Mouse (Mus musculus): ENCODE measurements around the gene Gm17482. TPM values are rescaled to one million over a fixed set of nuclear protein-coding genes. Genes with fewer than 3 reads are reported as not detected.

Gene Gm17482
- polyA plus RNA-seq (2021), result not detected

GRCm38 (mm10) chr6:115227043-115227442 lies at the start of gene Gm17482:
Gene Gm17482 (plus strand): TSS chr6:115227343.
- ATAC-seq, result no peak
- peaks cover 5% of the 10 kb centered on the region for H3K27me3 ChIP-seq
- DNase-seq (ENCODE audit: low read depth, low spot score), result no peak
- POLR2A ChIA-PET, result interaction anchor here (0.6 to 1.2 kb wide), 3 partner anchors 42 to 424 kb away, joined by 3 to 5 read pairs (median 4); no protein-coding TSS in a partner anchor
- in situ Hi-C loops (cut with MboI; ENCODE audit: low pct_unique_long_range_greater_than_20kb), result loop anchor here (5.0 kb wide), 1 partner anchor 310 kb away; no protein-coding TSS in a partner anchor
- CTCF ChIA-PET, result interaction anchor here (0.6 to 3.1 kb wide), 13 partner anchors 8 to 319 kb away, joined by 3 to 24 read pairs (median 5); no protein-coding TSS in a partner anchor
- no peak for TF ChIP-seq CTCF (IDR thresholded peaks at IDR 0.05)

- in situ Hi-C loops (cut with MboI; ENCODE audit: low pct_unique_long_range_greater_than_20kb), result loop anchor here (5.0 kb wide), 2 partner anchors 88 to 358 kb away; no protein-coding TSS in a partner anchor
- DNase-seq (ENCODE audit: low read depth, low spot score) (peak; percentile 12), ATAC-seq (no peak)
- TF ChIP-seq CTCF (IDR thresholded peaks at IDR 0.05), result no peak
- ChIA-PET CTCF (interaction anchor here (0.8 to 1.5 kb wide), 2 partner anchors 10 to 90 kb away, joined by 3 to 4 read pairs; no protein-coding TSS in a partner anchor), POLR2A (interaction anchor here (0.6 kb wide), 1 partner anchor 63 kb away, joined by 3 read pairs; no protein-coding TSS in a partner anchor)
- peaks cover 39% of the 10 kb centered on the region for H3K27me3 ChIP-seq
Measured at GRCm38 (mm10) chr6:115178826-115179225, 48.3 kb upstream of the Gm17482 start.

- no peak for TF ChIP-seq CTCF (IDR thresholded peaks at IDR 0.05)
- H3K27me3 ChIP-seq, result peaks cover 50% of the 10 kb centered on the region
- in situ Hi-C loops (cut with MboI; ENCODE audit: low pct_unique_long_range_greater_than_20kb), result no loop called here
- CTCF ChIA-PET, result interaction anchor here (1.1 kb wide), 1 partner anchor 33 kb away, joined by 3 read pairs; no protein-coding TSS in a partner anchor
- ATAC-seq (no peak), DNase-seq (ENCODE audit: low read depth, low spot score) (no peak)
- POLR2A ChIA-PET, result no interaction called here
Measured at GRCm38 (mm10) chr6:115181094-115181493, 46.0 kb upstream of the Gm17482 start.

GRCm38 (mm10) chr6:115191111-115191510 lies 36.0 kb upstream of the Gm17482 start:
- no peak for TF ChIP-seq CTCF (IDR thresholded peaks at IDR 0.05)
- POLR2A ChIA-PET, result no interaction called here
- DNase-seq (ENCODE audit: low read depth, low spot score), result no peak
- no peak for ATAC-seq
- CTCF ChIA-PET, result no interaction called here
- H3K27me3 ChIP-seq, result peaks cover 79% of the 10 kb centered on the region
- in situ Hi-C loops (cut with MboI; ENCODE audit: low pct_unique_long_range_greater_than_20kb), result no loop called here

- no peak for TF ChIP-seq CTCF (IDR thresholded peaks at IDR 0.05)
- peaks cover 63% of the 10 kb centered on the region for H3K27me3 ChIP-seq
- no peak for ATAC-seq
- in situ Hi-C loops (cut with MboI; ENCODE audit: low pct_unique_long_range_greater_than_20kb), result loop anchor here (25.0 kb wide), 1 partner anchor 537 kb away; no protein-coding TSS in a partner anchor
- ChIA-PET POLR2A (no interaction called here), CTCF (no interaction called here)
- DNase-seq (ENCODE audit: low read depth, low spot score), result no peak
Measured at GRCm38 (mm10) chr6:115200753-115201152, 26.4 kb upstream of the Gm17482 start.

GRCm38 (mm10) chr6:115203029-115203428 lies 24.1 kb upstream of the Gm17482 start:
- in situ Hi-C loops (cut with MboI; ENCODE audit: low pct_unique_long_range_greater_than_20kb), result loop anchor here (25.0 kb wide), 1 partner anchor 534 kb away; no protein-coding TSS in a partner anchor
- POLR2A ChIA-PET, result no interaction called here
- no peak for ATAC-seq

GRCm38 (mm10) chr6:115210187-115210586 lies 17.0 kb upstream of the Gm17482 start:
- ATAC-seq (no peak), DNase-seq (ENCODE audit: low read depth, low spot score) (no peak)
- ChIA-PET POLR2A (no interaction called here), CTCF (no interaction called here)
- H3K27me3 ChIP-seq, result peaks cover 56% of the 10 kb centered on the region
- in situ Hi-C loops (cut with MboI; ENCODE audit: low pct_unique_long_range_greater_than_20kb), result loop anchor here (25.0 kb wide), 1 partner anchor 527 kb away; no protein-coding TSS in a partner anchor
- no peak for TF ChIP-seq CTCF (IDR thresholded peaks at IDR 0.05)

More at GRCm38 (mm10) chr6:115203029-115203428, 24.1 kb upstream of the Gm17482 start:
- DNase-seq (ENCODE audit: low read depth, low spot score), result no peak
- peak; percentile 28 for TF ChIP-seq CTCF (IDR thresholded peaks at IDR 0.05)
- CTCF ChIA-PET, result no interaction called here
- H3K27me3 ChIP-seq, result peaks cover 48% of the 10 kb centered on the region

GRCm38 (mm10) chr6:115210820-115211219 lies 16.3 kb upstream of the Gm17482 start:
- ATAC-seq (no peak), DNase-seq (ENCODE audit: low read depth, low spot score) (no peak)
- in situ Hi-C loops (cut with MboI; ENCODE audit: low pct_unique_long_range_greater_than_20kb), result loop anchor here (25.0 kb wide), 1 partner anchor 526 kb away; no protein-coding TSS in a partner anchor
- peaks cover 59% of the 10 kb centered on the region for H3K27me3 ChIP-seq
- no peak for TF ChIP-seq CTCF (IDR thresholded peaks at IDR 0.05)
- CTCF ChIA-PET, result no interaction called here
- POLR2A ChIA-PET, result no interaction called here

- TF ChIP-seq CTCF (IDR thresholded peaks at IDR 0.05), result no peak
- peaks cover 74% of the 10 kb centered on the region for H3K27me3 ChIP-seq
- CTCF ChIA-PET, result interaction anchor here (0.8 to 1.0 kb wide), 2 partner anchors 16 to 56 kb away, joined by 3 read pairs; no protein-coding TSS in a partner anchor
- DNase-seq (ENCODE audit: low read depth, low spot score) (no peak), ATAC-seq (no peak)
- POLR2A ChIA-PET, result no interaction called here
- in situ Hi-C loops (cut with MboI; ENCODE audit: low pct_unique_long_range_greater_than_20kb), result loop anchor here (25.0 kb wide), 1 partner anchor 525 kb away; no protein-coding TSS in a partner anchor
Measured at GRCm38 (mm10) chr6:115212132-115212903, 14.8 kb upstream of the Gm17482 start.

- no peak for ATAC-seq
- ChIA-PET CTCF (interaction anchor here (0.8 kb wide), 1 partner anchor 15 kb away, joined by 3 read pairs; no protein-coding TSS in a partner anchor), POLR2A (no interaction called here)
- peaks cover 79% of the 10 kb centered on the region for H3K27me3 ChIP-seq
- no peak for TF ChIP-seq CTCF (IDR thresholded peaks at IDR 0.05)
- no peak for DNase-seq (ENCODE audit: low read depth, low spot score)
- in situ Hi-C loops (cut with MboI; ENCODE audit: low pct_unique_long_range_greater_than_20kb), result loop anchor here (25.0 kb wide), 1 partner anchor 524 kb away; no protein-coding TSS in a partner anchor
Measured at GRCm38 (mm10) chr6:115213129-115213528, 14.0 kb upstream of the Gm17482 start.
